Mouse (Mus musculus) liver, postnatal 0 days (tissue): ENCODE measurements at regions not wholly inside any gene's neighbourhood (a gene's known extent, or its start where the extent isn't known, plus 50 kb on each side); places are given as distances from the start of the nearest gene placed in this dataset.

Experiments
- CTCF ChIP-seq: sonication (generic); IDR thresholded peaks from 2 replicates; pipeline ENCODE4 v1.5.1; 2016; ENCODE audit warnings: antibody characterized with exemption, low read depth
- EP300 ChIP-seq: IDR thresholded peaks from 2 replicates; pipeline ENCODE4 v1.6.1; 2016; ENCODE audit warnings: antibody characterized with exemption, low read depth, mild to moderate bottlenecking

- no peak for TF ChIP-seq CTCF
- no peak for TF ChIP-seq EP300
Measured at GRCm38 (mm10) chr13:53553192-53553875, 80.5 kb upstream of the Msx2 start.
